Mouse (Mus musculus): ENCODE measurements around the gene Bicc1. TPM values are rescaled to one million over a fixed set of nuclear protein-coding genes. Genes with fewer than 3 reads are reported as not detected.

Bicc1 gene
- total RNA-seq, 2 experiments from 2014 or later = 37.6 to 38.4 TPM

GRCm38 (mm10) chr10:70945076-70945475 is 214.4 kb downstream of the Bicc1 start:
- no peak for DNase-seq

- no peak for DNase-seq
Observed at GRCm38 (mm10) chr10:70941623-70942022, 217.9 kb downstream of the Bicc1 start.

- peak; percentile 67 for DNase-seq
Observed at GRCm38 (mm10) chr10:70939751-70940150, 219.7 kb downstream of the Bicc1 start.

GRCm38 (mm10) chr10:70937450-70937849 is 222.1 kb downstream of the Bicc1 start:
- DNase-seq = peak; percentile 71

- no peak for DNase-seq
Observed at GRCm38 (mm10) chr10:70936008-70936407, 223.5 kb downstream of the Bicc1 start.

GRCm38 (mm10) chr10:70926126-70926525 is 233.4 kb downstream of the Bicc1 start:
- no peak for DNase-seq

GRCm38 (mm10) chr10:70924348-70924747 is 235.2 kb downstream of the Bicc1 start:
- no peak for DNase-seq

GRCm38 (mm10) chr10:70923936-70924335 is 235.6 kb downstream of the Bicc1 start:
- DNase-seq = no peak

- DNase-seq = no peak
Observed at GRCm38 (mm10) chr10:70921481-70921880, 238.0 kb downstream of the Bicc1 start.

GRCm38 (mm10) chr10:70919851-70920250 is 239.6 kb downstream of the Bicc1 start:
- DNase-seq = no peak

- no peak for DNase-seq
Observed at GRCm38 (mm10) chr10:70919031-70919663, 240.4 kb downstream of the Bicc1 start.

- no peak for DNase-seq
Observed at GRCm38 (mm10) chr10:70916697-70917096, 242.8 kb downstream of the Bicc1 start.

- DNase-seq = no peak
Observed at GRCm38 (mm10) chr10:70915096-70915495, 244.4 kb downstream of the Bicc1 start.

- DNase-seq = no peak
Observed at GRCm38 (mm10) chr10:70903936-70904335, 255.6 kb downstream of the Bicc1 start.

- no peak for DNase-seq
Observed at GRCm38 (mm10) chr10:70902751-70903485, 256.6 kb downstream of the Bicc1 start.

- no peak for DNase-seq
Observed at GRCm38 (mm10) chr10:70901193-70901875, 258.2 kb downstream of the Bicc1 start.

- no peak for DNase-seq
Observed at GRCm38 (mm10) chr10:70895891-70896290, 263.6 kb downstream of the Bicc1 start.

- no peak for DNase-seq
Observed at GRCm38 (mm10) chr10:70878046-70878445, 281.5 kb downstream of the Bicc1 start.

- DNase-seq = no peak
Observed at GRCm38 (mm10) chr10:70877631-70878030, 281.9 kb downstream of the Bicc1 start.

- DNase-seq = no peak
Observed at GRCm38 (mm10) chr10:70876522-70876921, 283.0 kb downstream of the Bicc1 start.

GRCm38 (mm10) chr10:70876119-70876518 is 283.4 kb downstream of the Bicc1 start:
- peak; percentile 9 for DNase-seq

GRCm38 (mm10) chr10:70874994-70875538 is 284.4 kb downstream of the Bicc1 start:
- no peak for DNase-seq
